Mouse (Mus musculus): ENCODE data around the gene Cfap43.
"Not testable (repeated sequence)": the region's sequence is repeated elsewhere in the genome, so short reads cannot be mapped to it uniquely, and the experiment has no call there.

Cfap43 gene

DNA sequence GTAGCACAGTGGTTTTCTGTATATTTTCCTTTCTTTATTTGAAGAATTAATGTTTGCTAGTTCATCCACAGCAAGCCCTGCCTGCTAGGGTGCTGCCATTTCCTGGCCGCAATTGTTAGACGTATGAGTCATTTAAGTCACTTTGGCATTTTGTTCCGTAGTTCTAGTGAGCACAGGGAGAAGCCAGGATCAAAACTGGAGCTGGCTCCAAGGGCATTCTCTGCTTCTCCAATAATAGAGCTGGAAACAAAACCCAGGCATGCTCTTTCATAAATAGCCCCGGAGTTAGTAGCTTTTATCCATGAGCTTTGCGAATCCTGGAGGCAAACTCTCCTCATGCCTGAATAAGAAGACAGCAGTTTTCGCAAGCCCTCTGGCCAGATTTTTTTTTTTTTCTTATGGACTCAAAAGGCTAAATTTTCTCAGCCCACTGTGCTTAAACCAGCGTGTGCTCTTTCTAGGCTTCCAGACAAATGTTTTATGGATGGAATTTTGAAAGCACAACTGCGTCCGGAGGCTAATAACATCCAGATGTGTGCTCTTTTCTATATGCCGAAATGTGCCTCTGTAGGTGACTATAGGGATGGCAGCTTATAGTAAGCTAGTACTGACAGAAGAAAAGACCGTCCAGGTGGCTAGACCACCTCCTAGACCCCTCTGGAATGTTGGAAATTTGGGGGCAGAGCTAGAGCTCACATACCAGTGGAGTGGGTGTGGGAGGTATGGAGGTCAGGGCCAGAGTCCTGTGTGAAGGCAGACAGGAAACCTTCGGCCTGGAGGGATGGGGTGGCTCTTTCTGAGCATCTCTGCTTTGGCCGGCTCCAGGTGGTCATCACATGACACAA, 64.9 kb downstream of the Cfap43 start:
- no peak for DNase-seq (ENCODE audit: extremely low spot score)

DNA sequence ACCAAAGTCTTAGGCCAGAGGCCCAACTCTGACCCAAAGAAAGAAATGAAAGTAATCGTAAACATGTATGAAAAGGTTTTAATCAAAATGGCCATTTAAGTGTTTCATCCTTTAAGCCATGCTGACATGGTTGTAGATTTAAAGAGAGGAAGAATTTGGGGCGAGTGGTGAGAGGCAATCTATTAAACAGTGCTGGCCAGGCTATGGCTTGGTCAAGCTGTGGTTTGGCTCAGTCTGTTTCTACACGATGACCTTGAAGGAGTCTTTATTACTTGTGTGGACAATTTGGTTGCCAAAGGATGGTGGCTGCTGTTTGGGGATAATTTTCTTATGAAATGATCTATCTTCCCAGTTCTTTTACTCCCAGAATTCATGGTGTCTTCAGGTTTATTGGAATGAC, 66.0 kb downstream of the Cfap43 start:
- DNase-seq (ENCODE audit: extremely low spot score): no peak

DNA sequence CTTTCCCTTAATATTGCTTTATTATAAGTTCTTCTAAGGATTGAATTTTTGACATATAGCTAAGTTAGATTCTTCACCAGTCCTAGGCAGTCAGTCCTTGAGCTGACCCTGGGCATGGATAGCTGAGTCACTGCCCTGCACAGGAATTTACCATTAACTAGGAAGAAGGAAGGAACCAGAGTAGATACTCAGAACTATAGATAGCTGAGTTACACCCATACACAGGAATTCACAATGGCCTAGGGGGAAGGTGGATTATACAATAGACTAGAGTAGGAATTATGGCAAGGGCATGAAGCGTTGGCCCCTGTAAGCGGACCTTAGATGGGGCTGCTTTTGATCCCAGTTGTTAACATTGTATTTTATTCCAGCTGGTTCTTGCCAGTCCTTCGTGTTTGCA, 67.0 kb downstream of the Cfap43 start:
- not testable (repeated sequence) for DNase-seq (ENCODE audit: extremely low spot score)

DNA sequence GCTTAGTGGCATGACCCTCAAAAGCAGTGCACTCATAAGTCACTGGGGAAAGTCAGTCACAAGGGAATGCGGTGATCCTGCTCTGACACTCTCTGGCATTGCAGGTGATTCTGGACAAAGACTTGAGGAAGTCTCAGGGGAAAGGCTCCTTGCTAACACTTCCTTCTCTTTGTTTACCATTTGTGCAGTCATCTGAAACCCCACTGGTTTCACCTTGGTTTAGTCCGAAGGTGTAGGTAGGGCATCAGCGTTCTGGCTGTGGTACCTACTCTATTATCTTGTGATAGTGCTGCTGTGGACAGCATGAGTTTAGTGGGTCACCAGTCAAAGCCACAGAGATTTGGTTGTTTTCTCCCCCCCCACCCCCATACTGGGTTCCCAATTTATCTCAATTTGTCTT, 69.4 kb downstream of the Cfap43 start:
- DNase-seq (ENCODE audit: extremely low spot score): no peak

DNA sequence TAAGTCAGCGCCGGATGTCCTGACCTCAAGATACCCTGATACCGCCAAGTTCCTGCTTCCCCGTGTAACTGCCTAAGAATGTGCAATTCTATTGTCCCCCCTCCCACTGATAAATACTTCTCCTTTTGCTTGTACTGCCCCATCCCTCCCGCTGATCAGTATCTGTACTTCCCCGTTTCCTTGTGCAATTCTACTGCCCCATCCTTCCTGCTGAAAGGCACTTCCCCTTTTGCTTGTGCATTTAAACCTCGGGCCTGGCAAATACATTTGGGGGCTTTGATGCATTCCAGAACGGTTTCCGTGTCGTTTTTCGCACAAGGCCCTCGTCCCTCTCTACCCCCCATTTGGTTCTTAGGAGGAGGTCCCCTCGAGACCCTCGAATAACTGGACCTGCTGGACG, 77.9 kb downstream of the Cfap43 start:
- DNase-seq (ENCODE audit: extremely low spot score): not testable (repeated sequence)

DNA sequence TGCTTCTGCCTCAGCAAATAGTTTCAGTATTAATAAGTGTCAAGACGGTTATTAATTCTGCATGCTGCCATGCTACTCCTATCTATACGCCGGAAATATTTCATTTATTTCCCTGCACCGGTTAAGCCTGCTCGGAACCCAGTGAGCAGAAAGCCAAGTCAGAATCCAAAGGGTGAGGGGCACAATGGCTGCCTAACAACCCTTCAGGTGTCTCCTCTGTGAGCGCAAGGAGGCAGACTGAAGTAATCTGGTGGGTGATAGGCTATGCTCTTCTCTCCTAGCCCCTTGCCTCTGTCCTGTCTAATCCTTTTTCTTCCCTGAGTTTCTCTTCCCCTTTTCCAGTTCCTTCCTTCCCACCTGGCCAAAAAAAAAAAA, 81.6 kb downstream of the Cfap43 start:
- DNase-seq (ENCODE audit: extremely low spot score): no peak

DNA sequence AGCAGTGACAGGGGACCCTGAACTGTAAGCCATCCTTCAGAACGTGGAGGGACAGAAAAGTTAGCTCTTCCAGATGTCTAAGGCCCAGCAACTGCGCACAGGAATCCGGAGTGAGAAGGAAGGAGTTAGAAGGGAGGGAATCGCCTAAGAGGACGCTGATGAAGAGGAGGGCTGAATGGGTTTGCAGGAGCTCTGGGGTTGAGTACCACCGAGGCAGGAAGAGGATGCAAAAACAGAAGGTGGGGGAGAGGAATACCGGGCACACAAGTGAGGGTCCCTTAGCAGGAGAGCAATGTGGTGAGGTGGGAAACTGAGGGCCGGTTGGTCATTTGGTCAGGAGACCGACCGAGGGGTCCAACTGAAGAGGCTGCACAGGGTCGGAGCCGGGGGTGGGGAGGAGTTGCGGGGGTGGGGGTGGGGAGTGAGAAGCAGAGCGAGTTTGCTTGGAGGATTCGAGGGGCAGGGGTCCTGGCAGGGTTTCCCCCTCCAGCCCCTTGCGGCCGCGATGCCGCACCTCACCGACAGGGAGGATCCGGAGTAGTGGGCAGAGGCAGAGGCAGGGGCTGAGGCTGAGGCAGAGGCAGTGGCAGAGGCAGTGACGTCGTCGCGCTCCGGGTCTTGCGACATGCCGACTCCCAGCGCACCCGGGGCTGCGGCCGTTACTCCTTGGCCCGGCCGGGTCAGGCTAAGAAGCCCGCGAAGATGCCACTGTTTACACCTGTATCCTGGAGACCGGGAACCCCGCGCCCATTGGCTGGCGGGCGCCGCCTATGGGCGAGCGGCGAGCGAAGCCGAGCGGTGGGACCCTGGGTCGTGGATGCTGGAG, 82.2 kb downstream of the Cfap43 start:
- peak; percentile 85 for DNase-seq (ENCODE audit: extremely low spot score)

DNA sequence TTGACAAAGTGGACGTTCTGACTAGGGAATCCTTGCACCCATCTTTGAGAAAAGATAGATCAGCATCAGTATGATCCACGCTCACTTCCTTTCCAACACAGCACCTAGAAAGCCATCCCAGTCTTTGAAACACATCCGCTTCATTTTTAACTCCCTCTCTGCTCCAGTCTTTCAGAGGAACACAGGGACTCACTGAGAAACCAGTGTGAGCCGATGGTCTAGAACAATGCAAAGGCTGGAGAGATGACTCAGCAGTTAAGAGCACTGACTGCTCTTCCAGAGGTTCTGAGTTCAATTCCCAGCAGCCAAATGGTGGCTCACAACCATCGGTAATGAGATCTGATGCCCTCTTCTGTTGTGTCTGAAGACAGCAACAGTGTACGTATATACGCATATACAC, 83.3 kb downstream of the Cfap43 start:
- DNase-seq (ENCODE audit: extremely low spot score): no peak

DNA sequence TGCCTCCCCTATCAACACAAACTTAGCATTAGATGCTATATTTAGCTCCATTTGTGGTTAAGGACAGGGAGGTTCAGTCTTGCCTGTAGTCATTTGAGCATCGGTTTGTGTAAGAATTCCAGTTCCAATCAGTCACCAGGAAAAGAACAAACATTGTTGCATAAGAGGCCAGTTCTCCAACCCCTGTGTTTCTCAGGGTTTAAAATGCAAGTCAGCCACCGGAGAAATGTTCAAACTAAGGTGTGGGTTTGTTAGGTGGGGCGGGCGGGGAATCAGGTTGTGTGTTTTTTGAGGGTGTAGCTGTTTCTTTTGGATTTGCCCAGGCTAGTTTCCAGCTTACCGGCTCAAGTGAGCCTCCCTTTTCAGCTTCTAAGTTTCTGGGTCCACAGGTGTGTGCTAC, 84.5 kb downstream of the Cfap43 start:
- DNase-seq (ENCODE audit: extremely low spot score): no peak

DNA sequence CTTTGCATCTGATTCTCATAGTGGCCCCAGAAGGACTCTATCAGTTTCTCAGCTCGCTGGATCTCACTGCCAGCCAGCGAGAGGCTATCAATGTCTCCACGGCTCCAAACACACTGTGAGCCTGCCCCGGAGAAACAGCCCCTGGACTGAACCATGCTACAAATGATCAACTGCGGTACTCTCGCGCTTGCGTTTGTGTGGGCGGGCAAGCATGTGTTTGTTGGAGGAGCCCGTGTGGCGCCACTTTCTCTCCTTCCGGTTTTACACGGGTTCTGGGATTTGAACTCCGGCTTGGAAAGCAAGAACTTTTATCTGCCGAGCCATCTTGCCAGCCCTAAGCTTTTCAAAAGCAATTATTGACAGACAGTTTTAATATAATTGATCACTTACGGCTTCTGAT, 86.8 kb downstream of the Cfap43 start:
- DNase-seq (ENCODE audit: extremely low spot score): no peak

DNA sequence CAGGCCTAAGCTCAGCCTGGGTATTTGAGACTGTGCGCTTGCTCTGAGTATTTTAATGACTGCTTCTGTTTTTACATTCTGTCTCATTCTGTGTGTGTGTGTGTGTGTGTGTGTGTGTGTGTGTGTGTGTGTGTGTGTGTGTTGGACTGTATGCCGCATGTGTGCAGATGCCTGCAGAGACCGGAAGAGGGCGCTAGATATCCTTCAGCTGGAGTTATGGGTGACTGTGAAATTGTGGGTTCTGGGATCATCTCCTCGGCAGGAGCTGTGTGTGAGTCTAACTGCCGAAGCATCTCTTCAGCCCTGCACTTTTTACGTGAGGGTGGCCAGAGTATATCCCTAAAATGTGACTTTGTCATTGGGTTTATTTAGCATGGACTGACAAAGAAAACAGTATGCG, 88.0 kb downstream of the Cfap43 start:
- no peak for DNase-seq (ENCODE audit: extremely low spot score)

DNA sequence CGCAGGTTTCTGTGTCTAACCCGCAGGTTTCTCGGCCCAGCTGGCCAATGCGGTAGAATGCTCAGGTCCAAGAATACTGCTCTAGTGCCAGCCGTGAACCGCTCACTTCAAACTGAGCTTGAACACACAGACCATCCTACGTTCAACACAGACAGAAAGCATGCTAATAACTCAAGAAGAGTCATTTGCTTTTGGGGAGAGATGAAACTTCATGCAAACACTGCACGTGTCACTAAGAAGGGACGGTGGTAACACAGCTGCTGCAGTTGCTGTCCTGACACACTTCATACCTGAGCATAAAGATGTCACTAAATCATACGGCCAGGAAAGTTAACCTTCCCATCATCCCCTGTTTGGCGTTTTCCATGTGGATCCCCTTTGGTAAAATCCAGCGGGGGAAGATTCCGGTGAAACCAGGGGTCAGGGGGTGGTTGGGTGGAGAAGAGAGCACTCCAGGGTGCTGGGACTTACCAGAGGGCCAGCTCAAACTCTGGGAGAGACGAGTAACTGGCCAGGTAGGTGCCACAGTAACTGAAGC, 89.1 kb downstream of the Cfap43 start:
- no peak for DNase-seq (ENCODE audit: extremely low spot score)

DNA sequence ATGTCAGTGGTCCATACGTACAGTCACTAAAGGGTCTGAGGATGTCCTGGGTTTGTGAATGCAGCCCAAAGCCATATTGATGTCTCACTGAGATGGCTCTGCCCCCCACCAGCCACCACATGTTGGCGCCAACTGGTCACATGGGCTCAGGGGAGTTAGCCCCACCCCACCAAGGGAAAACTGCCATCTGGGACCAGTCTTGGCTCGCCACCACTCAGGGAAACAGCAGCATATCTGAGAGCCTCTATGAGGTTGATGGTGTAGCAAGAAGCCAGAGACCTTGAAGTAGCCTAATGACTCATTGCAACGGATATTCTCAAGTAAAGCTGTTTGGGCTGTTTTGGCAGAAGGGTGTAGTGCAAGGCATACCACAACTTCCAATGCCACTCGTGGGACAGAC, 95.1 kb downstream of the Cfap43 start:
- DNase-seq (ENCODE audit: extremely low spot score): no peak

DNA sequence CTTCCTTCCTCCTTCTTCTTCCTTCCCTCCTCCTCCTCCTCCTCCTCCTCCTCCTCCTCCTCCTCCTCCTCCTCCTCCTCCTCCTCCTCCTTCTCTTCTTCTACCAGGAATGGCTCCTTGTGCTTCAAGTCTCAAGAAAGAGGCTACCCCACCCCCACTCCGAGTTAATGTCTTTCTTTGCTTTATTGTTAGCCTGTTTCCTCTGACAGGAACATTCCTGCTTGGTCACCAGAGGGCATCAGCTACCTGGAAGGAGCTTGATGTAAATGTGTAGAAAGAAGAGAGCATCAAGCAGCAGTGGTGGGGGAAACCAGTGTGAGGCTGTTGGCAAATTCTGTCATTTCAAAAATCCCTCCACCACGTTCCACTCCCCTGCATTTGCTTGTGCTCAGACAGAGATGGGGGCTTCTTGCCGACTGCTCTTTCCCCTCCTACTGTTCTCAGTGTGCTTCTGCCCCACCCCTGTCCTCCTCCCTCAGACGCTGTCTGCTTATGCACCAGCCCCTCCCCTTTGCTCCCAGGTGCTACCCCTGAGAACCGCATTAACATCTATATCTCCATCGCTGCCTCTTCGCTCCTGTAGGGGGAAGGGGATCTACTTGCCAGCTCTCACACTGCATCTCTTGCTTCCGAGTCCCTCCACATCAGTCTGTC, 96.8 kb downstream of the Cfap43 start:
- DNase-seq (ENCODE audit: extremely low spot score): no peak

DNA sequence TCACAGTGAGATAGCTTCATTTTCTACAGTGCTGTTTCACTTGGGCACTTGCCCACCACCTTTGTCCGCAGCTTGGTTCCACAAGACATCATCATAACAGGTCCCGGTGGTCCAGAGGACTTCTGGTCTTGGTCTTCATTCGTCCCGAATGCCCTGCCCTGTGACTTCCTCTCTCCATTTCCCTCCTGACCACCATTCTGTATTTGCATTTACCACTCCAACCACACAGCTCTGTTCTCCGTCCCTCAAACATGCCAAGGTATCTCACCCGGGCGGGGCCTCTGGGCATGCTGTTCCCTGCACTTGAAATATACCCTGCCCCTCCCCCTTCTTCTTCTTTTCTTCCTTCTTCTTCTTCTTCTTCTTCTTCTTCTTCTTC, 97.6 kb downstream of the Cfap43 start:
- DNase-seq (ENCODE audit: extremely low spot score): no peak

DNA sequence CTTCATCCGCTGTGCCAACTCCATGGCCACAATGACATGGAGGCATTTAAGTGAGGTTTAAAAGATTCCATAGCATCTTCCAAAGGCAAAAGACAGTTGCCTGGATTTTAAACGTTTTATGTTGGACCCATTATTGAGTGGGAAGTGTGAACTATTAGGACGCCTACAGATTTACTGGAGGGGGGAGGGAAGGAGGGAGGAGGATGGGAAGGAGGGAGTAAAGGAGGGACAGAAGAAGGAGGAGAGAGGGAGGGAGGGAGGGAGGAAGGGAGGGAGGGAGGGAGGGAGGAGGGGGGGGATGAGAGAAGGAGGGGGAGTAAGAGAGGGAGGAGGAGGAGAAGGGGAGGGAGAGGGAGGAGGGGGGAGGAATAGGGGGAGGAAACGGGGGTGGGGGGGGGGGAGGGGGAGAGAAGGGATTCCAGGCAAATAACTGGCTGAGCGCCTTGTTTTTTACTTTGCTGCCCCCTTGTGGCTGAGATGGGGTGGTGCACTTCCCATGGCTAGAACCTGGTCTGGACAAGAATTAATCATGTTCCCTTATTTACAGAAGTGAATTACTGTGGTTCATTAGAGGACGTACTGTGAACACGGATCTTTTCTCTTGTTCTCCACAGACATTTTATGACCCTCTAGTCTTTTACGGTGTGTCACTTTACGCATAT, 98.1 kb downstream of the Cfap43 start:
- peak; percentile 70 for DNase-seq (ENCODE audit: extremely low spot score)

DNA sequence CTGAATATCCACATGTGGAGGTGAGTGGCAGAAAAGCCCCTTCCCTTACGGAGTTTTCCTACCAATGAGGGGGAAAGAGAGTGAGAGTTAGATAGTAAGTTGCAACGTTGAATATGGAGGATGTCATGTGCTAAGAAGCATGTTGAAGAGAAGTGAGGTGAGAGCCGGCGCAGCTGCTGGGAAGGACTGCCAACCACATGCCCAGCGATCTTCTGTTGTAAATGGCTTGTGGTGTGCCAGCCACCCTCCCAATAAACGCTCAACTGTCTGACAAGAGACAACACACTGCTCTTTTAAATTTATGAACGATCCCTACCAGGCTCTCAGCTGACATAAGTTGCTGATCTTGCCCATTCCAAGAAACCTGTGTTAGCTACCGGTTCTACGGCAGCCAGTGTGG, 101.4 kb downstream of the Cfap43 start:
- DNase-seq (ENCODE audit: extremely low spot score): no peak

DNA sequence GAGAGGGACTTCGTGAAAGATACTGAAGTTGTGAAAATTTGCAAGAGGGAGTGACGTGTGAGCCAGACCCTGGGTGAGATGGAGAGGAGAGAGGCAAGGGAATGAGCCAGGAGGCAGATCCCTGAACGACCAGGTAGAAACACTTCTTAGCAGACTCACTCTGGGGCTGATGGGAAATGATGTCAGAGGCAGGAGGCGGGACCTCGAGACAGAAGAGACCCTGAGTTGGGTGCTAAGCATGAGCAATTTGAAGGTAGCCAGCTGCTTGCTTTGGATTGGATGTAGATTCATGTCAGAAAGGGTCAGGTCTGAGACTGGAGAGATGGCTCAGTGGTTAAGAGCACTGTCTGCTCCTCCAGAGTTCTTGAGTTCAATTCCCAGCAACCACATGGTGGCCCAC, 104.4 kb downstream of the Cfap43 start:
- no peak for DNase-seq (ENCODE audit: extremely low spot score)

DNA sequence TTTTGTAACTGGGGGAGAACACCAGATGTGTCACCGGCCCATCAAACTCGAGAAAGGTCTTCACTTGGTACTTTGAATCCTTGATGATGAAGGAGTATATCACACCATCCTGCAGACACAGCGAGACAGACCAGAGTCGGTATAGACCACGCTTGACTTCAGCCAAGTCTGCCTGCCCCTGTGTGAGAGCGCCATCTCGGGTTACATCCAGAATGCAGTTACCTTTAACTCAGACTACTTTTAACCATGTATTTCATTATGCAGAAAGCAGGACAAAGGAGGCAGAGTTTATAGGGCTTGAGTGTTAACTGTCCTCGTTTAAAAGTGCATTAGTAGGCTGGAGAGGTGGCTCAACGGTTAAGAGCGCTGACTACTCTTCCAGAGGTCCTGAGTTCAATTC, 107.0 kb downstream of the Cfap43 start:
- no peak for DNase-seq (ENCODE audit: extremely low spot score)

DNA sequence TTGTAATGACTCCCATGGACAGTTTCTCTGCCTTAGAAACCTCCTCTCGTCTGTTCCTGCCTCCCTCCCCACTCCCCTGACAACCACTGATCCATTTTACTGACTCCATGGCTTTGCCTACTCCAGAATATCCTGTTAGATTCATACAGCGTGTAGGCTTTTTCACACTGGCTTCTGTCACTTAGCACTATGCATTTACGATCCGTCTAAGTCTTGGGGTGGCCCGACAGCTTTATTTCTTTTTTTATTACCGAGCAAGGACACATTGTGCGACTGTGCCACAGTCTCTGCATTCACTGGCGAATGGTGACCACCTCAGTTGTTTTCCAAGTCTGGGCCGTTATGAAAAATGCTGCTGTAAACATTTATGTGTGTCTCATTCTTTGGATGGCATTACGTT, 120.5 kb downstream of the Cfap43 start:
- DNase-seq (ENCODE audit: extremely low spot score): no peak

DNA sequence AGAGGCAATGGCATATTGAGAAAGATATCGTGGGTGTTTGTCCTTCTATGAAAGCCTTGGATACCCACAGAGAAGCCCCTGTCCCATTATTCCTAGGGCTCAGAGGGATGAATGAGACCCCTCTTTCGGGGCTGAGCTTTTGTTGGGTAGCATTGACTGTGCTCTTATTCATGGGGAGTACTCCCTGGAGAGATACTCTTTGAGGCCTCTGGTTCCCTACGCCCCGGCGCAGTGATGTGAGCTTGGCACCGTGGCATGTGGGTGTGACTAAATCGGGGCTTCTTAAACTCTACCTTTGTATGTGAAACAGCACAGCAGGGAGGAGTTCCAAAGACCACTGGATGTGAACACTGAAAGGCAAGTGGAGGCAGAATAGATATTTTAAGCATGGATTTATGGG, 122.4 kb downstream of the Cfap43 start:
- DNase-seq (ENCODE audit: extremely low spot score): no peak

Data from embryo, embryonic 9.5 days (tissue).